Comparison of ENCODE assay signal across 9 mouse cellular contexts in genomic region chr3:145963101-145964017, GRCm38 (mm10). TPM values are rescaled to one million over a fixed set of nuclear protein-coding genes. Genes with fewer than 3 reads are reported as not detected.
DNase-seq lines count a peak whose midpoint lies in the region; ATAC-seq and TF ChIP-seq lines count a peak whose summit lies in the region.
"Had no signal": no experiment of that assay in that cellular context is flagged by ENCODE, and none has a peak within 500 bp of the region (broad histone marks: within the 10 kb centered on the region; RNA-seq: fewer than 3 reads in every experiment).

No protein-coding gene starts in this region.

- no peak overlapping the region for H3K27ac ChIP-seq in forebrain, embryonic 12.5 days
- H3K27ac ChIP-seq in lung, embryonic 14.5 days (ENCODE audit: low read depth): peak overlapping the region; percentile 82
- H3K27ac ChIP-seq in small intestine, adult 2 months (ENCODE audit: insufficient read depth, low read depth, low read length): peak overlapping the region; percentile 91

- 0 out of 2 replicates have a peak, but pooled peaks have one; percentile 46 for ATAC-seq in forebrain, embryonic 12.5 days (ENCODE audit: low FRiP score)
- peak; percentile 14 for ATAC-seq in lung, embryonic 14.5 days (ENCODE audit: insufficient read depth)

- peaks cover 37% of the 10 kb centered on the region for H3K27me3 ChIP-seq in forebrain, embryonic 12.5 days
- H3K27me3 ChIP-seq in lung, embryonic 14.5 days (ENCODE audit: insufficient read depth, low read length): peaks cover 4% of the 10 kb centered on the region; the same call in 1 of the 2 replicates
- H3K27me3 ChIP-seq in small intestine, adult 2 months (ENCODE audit: control insufficient read depth, insufficient read depth, low read length): no peaks in the 10 kb centered on the region

- H3K4me3 ChIP-seq in forebrain, embryonic 12.5 days (replicated peaks): peak overlapping the region; percentile 16
- H3K4me3 ChIP-seq in lung, embryonic 14.5 days (ENCODE audit: low read depth, low read length): no peak overlapping the region
- peak overlapping the region; percentile 36 for H3K4me3 ChIP-seq in small intestine, adult 2 months (ENCODE audit: low read depth, low read length)
- H3K4me3 ChIP-seq: myocyte had no signal

- H3K4me2 ChIP-seq in forebrain, embryonic 12.5 days: peak overlapping the region; percentile 45
- H3K4me2 ChIP-seq in lung, embryonic 14.5 days: peak overlapping the region; percentile 46

- peaks cover 18% of the 10 kb centered on the region for H3K4me1 ChIP-seq in forebrain, embryonic 12.5 days
- peaks cover 16% of the 10 kb centered on the region for H3K4me1 ChIP-seq in lung, embryonic 14.5 days (ENCODE audit: insufficient read depth)
- H3K4me1 ChIP-seq in small intestine, adult 2 months (ENCODE audit: control insufficient read depth, insufficient read depth, insufficient read length, low read length): peaks cover 14% of the 10 kb centered on the region

- DNase-seq in Muller cell, postnatal 12 days (ENCODE audit: inconsistent ontology term): peak; percentile 65
- DNase-seq in kidney, adult 11 months: peak; percentile 68
- DNase-seq in lung, embryonic 14.5 days: peak; percentile 71
- no peak for DNase-seq in right cerebral cortex, postnatal 25 days
- DNase-seq in spleen, postnatal 4 days (ENCODE audit: low spot score in 2 of 2): no peak
- no peak for DNase-seq in gastrocnemius, adult 8-10 months (ENCODE audit: low spot score in 2 of 2)

- TF ChIP-seq CTCF in lung, embryonic 14.5 days (IDR thresholded peaks at IDR 0.05; ENCODE audit: low read depth): no peak
- no peak for TF ChIP-seq CTCF in small intestine, adult 2 months (IDR thresholded peaks at IDR 0.05; ENCODE audit: extremely low read depth, insufficient read length, insufficient replicate concordance, low read depth, low read length)

- no peak overlapping the region for H3K9ac ChIP-seq in forebrain, embryonic 12.5 days
- H3K9ac ChIP-seq in lung, embryonic 14.5 days: peak overlapping the region; percentile 3; the same call in 1 of the 2 replicates

- no peaks in the 10 kb centered on the region for H3K36me3 ChIP-seq in forebrain, embryonic 12.5 days (replicated peaks)
- no peaks in the 10 kb centered on the region for H3K36me3 ChIP-seq in lung, embryonic 14.5 days (ENCODE audit: insufficient read depth)
- H3K36me3 ChIP-seq in small intestine, adult 2 months (ENCODE audit: control insufficient read depth, insufficient read depth, low read length): no peaks in the 10 kb centered on the region

- TF ChIP-seq POLR2A in small intestine, adult 2 months (IDR thresholded peaks at IDR 0.05; ENCODE audit: low read depth, low read length): no peak

- H3K9me3 ChIP-seq in forebrain, embryonic 12.5 days: 0 out of 2 replicates have a peak, but pooled peaks cover 1% of the 10 kb centered on the region
- no peaks in the 10 kb centered on the region for H3K9me3 ChIP-seq in lung, embryonic 14.5 days (ENCODE audit: low read depth, low read length)

- WGBS in forebrain, embryonic 12.5 days: 13% methylated on average over 31 of the region's 31 CpGs
- 17% methylated on average over 31 of the region's 31 CpGs for WGBS in lung, embryonic 14.5 days
- 16% methylated on average over 31 of the region's 31 CpGs for WGBS in small intestine, adult 2 months

RNA-seq across cellular contexts. Expression of gene Syde2, which starts 24.3 kb away (rescaled TPM):
- 0.97 and 1.5 TPM in 2 replicates for polyA plus RNA-seq in forebrain, embryonic 12.5 days (2016; fragmentation: Nextera tagmentation; extraction: Ambion mirVana)
- polyA plus RNA-seq in lung, embryonic 14.5 days (2014; fragmentation: Nextera tagmentation; extraction: Ambion mirVana): 2.5 and 3.2 TPM in 2 replicates
- 2.0 and 3.8 TPM in 2 replicates for polyA plus RNA-seq in small intestine, adult 2 months (2012; rRNA removed)
- 1 to 10 TPM in 1 of 4 experiments, under 1 TPM in 3; 0.56 to 1.2 (median 0.82) TPM for total RNA-seq in gastrocnemius, adult 8-10 months (2022)

RNA-seq across cellular contexts. Expression of gene 2410004B18Rik, which starts 25.5 kb away (rescaled TPM):
- polyA plus RNA-seq in forebrain, embryonic 12.5 days (2016; fragmentation: Nextera tagmentation; extraction: Ambion mirVana): 63.0 and 64.4 TPM in 2 replicates
- 50.7 and 52.7 TPM in 2 replicates for polyA plus RNA-seq in lung, embryonic 14.5 days (2014; fragmentation: Nextera tagmentation; extraction: Ambion mirVana)
- polyA plus RNA-seq in small intestine, adult 2 months (2012; rRNA removed): 14.8 and 20.0 TPM in 2 replicates
- 10 to 100 TPM; 17.1 to 23.1 (median 19.4) TPM for total RNA-seq in gastrocnemius, adult 8-10 months (2022)

RNA-seq across cellular contexts. Expression of gene Bcl10, which starts 40.8 kb away (rescaled TPM):
- 50.7 and 50.8 TPM in 2 replicates for polyA plus RNA-seq in forebrain, embryonic 12.5 days (2016; fragmentation: Nextera tagmentation; extraction: Ambion mirVana)
- 50.6 and 50.7 TPM in 2 replicates for polyA plus RNA-seq in lung, embryonic 14.5 days (2014; fragmentation: Nextera tagmentation; extraction: Ambion mirVana)
- 3.5 and 7.9 TPM in 2 replicates for polyA plus RNA-seq in small intestine, adult 2 months (2012; rRNA removed)
- 10 to 100 TPM in 2 of 4 experiments, 1 to 10 TPM in 2; 9.0 to 11.2 (median 9.9) TPM for total RNA-seq in gastrocnemius, adult 8-10 months (2022)

Comparison
In these comparisons a context has a peak if more than half of its experiments do, and no peak if none do; other contexts are left out.
1. DNase-seq: peak in Muller cell, postnatal 12 days (single experiment), kidney, adult 11 months (single experiment) and lung, embryonic 14.5 days (single experiment); none in right cerebral cortex, postnatal 25 days (single experiment), spleen, postnatal 4 days (0 of 2) and gastrocnemius, adult 8-10 months (0 of 2).